Mouse (Mus musculus) MEL-GATA-1-ER (cell line): ENCODE results near the gene Zfp60.

Source experiments
- DNase-seq: peaks from one replicate; pipeline ENCODE4 v3.0.0-alpha.2; 2012; ENCODE audit warnings: low read depth; ENCODE audit errors: extremely low read depth

The Zfp60 gene

GRCm38 (mm10) chr7:27731281-27731883 is at the start of gene Zfp60:
Gene Zfp60 (plus strand): TSS chr7:27731389.
- DNase-seq, result peak; percentile 74

- no peak for DNase-seq
Measured at GRCm38 (mm10) chr7:27683218-27683617, 48.0 kb upstream of the Zfp60 start.

DNA sequence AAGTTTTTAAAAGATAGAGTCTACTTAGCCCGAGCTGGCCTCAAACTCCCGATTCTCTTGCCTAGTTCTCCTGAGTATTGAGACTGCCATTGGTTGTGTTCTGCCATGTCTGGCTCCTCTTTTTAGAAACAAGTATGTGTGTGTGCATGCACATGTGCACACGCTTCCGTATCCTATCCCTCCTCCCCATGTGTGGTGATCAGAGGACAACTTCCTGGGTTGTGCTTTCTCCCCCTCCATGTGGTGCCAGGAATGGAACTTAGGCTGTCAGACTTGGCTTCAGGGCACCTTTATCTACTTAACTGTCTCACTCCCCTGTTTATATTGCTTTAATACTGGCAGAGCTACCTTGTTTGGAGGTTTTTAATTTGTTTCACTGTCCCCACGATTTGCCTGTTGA is 46.0 kb upstream of the Zfp60 start:
- no peak for DNase-seq

DNA sequence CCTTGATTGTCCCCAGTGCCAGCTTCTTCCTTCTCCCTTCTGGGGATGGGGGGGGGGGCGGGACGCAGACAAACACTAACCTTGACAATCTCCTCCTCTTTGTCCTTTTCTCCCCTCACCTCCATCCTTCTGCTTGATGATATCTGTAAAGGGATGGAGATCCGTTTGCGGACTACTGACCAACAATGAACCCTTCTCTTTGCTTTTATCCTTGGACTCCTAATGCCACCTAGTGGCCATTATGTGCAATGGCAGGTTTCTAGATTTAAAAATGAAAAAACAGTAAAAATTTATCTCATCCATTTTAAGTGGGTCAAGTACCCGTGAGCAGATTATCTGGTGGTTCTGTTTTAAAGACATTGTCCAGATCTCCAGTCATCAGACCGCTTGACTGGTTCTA is 45.5 kb upstream of the Zfp60 start:
- no peak for DNase-seq

DNA sequence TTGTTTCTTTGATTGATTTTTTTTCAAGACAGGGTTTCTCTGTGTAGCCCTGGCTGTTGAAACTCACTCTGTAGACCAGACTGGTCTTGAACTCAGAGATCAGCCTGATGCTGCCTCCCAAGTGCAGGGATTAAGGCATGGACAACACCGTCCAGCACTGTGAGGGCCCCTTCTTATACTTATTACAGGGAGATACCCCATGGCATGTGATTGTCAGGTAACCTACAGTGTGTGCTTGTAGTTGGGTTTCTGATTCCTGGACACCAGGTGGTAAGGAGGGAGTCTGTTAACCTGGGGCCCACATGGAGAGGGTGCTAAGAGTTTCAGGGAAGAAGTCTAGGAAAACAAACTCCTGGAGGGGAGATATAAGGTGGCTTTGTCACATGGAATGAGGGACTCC is 44.1 kb upstream of the Zfp60 start:
- DNase-seq, result no peak

DNA sequence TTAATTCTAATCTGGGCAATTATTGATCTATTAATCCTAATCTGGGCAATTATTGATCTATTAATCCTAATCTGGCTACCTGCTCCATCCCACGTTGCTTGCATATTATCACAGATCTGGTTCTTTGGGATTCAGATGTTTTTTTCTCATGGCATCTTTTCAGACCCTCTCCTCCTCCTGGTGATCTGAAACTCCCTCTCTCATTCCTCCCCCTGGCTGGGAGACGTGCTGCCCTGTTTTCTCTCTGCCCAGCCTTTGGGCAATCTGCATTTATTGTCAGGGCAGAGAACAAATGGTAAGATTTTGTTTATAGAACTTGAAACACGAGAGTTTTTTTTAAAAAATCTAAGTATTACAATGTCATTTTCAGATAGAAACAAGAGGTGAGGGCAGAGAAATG is 43.4 kb upstream of the Zfp60 start:
- no peak for DNase-seq

- DNase-seq, result peak; percentile 21
Measured at GRCm38 (mm10) chr7:27688246-27688788, 42.9 kb upstream of the Zfp60 start.

DNA sequence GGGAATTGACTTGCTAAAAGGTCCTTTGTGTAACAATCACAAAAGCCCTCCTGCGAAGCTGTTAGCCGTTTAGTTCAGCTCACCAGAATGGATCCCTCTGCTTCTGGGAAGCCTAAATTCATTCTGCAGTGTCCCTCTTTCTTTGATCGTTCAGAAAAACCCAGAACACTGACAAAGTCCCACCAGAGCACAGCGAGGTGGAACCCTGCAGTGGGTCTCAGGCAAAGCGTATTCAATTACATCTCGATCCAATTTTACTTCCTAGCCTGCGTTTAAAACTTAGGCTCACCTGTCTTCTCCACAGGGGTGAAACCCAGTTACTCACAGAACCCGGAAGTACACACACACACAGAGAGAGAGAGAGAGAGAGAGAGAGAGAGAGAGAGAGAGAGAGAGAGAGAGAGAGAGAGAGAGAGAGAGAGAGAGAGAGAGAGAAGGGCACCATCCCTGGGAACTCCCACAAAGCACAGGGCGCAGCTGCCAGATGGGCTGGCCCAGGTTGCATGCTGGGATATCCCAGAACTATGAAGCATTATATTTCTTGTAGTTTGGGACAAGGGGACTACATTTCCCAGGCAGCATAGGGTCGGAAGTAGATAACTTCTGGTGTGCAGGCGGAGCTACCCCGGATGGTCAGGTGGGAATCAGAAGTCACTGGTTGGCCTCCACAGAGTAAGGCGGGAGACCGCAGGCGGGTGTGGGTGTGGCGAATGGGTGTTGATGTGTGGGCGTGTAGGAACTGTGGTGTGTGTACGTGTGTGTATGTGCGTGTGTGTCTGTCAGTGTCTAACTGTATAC is 42.2 kb upstream of the Zfp60 start, which contains the start of gene Zfp607b:
Gene Zfp607b, plus strand, starts transcription at position 526 of the 798 bp plus-strand sequence.
- peak; percentile 100 for DNase-seq

DNA sequence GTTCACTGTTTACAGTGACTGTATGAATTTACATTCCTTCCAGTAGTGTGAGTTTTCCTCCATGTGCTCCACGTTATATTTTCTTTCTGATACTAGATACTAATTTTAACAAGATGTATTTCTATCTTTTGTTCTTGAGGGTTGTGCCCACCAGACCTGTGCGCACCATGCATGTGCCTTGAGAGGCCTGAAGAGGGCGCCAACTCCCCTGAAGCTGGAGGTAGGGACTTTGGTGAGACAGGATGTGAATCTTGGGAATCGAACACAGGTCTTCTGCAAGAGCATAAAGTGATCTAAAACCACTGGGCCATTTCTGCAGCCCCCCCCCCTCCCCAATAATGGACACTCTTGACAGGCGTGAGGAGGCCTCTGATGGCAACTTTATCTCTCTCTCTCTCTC is 40.1 kb upstream of the Zfp60 start:
- peak; percentile 46 for DNase-seq

DNA sequence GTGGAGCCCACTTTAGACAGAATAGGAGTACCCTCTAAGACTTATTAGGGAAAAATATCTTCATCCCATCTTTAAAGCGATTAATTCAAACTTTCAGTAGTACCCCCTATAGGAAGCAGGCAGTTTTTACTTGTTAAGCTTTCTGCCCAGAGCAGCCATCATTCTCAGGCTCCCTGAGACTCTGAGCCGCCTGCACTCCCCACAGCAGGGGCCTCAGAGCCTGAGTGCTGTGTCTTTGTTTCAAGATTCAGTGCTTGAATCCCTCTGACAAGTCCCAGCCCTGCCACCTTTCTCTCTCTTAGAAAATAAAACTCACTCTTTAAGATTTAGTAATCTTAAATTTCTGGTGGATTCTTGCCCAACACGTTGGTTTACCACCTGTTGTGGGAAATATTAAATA is 34.5 kb upstream of the Zfp60 start:
- no peak for DNase-seq

DNA sequence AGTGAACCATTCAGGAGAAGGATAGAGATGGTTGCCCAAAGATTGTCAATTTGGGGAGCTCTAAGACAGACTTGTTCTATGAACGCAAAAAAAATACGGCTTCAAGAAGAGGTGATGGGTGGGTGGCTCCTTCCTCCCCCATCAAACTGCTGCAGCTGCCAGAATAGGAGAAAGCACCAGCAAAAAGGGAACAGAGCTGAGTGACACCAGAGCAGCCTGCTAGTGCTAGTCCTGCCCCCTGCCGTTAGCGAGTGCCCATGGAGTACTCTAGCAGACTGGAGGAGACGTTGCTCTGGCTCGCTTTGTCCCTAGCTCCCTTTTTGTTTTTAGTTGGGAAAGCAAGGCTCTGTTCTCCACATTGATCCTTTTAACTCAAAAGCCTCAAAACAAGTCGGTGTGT is 20.8 kb upstream of the Zfp60 start:
- no peak for DNase-seq

DNA sequence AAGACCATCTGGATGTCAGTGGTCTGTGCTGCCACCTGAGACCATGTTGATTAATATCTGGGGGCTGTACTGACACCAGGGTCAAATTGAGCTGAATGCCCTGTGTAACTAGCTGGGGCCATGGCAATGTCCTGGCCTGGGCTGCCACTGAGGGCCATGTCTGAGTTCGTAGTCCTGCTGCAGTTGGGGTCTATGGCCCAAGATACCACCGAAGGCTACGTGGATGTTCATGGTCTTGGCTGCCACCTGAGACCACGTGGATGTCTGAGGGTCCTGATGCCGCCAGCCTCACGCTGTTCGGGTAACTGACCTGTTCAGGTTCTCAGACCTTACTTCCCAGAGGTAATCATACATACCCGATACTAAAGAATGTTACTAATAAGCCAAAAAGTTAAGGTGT is 9.2 kb upstream of the Zfp60 start:
- DNase-seq, result no peak

GRCm38 (mm10) chr7:27725566-27726538 is 5.3 kb upstream of the Zfp60 start:
- DNase-seq, result peak; percentile 67

GRCm38 (mm10) chr7:27727471-27727870 is 3.7 kb upstream of the Zfp60 start:
- no peak for DNase-seq

- DNase-seq, result no peak
Measured at GRCm38 (mm10) chr7:27731946-27732345, 757 bp downstream of the Zfp60 start.

GRCm38 (mm10) chr7:27732508-27732907 is 1.3 kb downstream of the Zfp60 start:
- no peak for DNase-seq

GRCm38 (mm10) chr7:27735457-27735856 is 4.3 kb downstream of the Zfp60 start:
- DNase-seq, result no peak

DNA sequence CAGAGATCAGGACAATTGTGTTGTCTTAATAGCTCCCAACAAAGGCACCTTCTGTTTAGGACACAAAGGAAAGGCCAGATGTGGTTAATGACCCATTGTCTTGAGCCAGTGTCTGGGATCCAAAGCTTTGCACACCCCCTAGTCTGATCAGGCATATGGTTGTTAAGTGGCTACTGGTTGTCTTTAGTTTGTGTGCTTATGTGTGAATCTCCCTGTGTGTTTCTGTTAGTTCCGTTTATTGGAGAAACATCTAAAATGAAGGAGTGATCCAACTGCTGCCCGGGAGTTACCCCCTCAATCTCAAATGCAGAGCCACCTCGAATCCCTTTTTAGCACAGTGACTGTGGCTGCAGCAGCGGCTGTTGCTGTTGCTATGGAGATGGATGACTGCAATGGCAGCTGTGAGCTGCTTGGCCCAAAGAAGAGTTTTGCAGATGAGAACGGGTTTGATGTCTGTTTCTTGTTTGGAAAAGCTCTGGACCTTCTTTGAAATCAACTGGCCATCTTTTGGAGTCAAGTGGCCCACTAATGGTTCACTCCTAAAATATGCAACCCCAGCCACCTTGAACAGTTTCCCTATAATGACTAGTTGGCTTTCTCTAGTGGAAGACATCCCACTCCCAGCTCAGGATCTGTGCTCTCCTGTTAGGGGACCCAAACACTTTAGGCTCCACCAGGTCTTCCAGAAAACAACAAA is 25.3 kb downstream of the Zfp60 start:
- no peak for DNase-seq

DNA sequence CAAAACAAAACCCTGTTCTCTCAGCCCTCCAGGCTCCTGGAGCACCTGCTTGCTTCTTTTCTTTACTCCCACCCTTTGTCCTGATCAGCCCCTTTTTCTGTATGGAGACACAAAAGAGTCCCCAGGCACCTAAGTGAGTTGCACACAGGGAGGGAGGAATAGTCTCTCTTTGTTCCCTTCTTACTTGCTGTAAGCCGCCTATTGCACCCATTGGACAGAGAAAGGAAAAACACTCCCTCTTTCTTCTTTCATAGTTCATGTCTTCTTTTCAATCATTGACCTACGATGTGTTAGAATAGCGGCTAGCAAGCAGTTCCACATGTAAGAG is 25.8 kb downstream of the Zfp60 start:
- no peak for DNase-seq

- no peak for DNase-seq
Measured at GRCm38 (mm10) chr7:27765176-27765886, 34.1 kb downstream of the Zfp60 start.
